Mouse (Mus musculus) bone marrow macrophage, adult 2 months (primary cell): ENCODE measurements around the gene Taf4.

ENCODE experiments used
- CTCF ChIP-seq: IDR thresholded peaks from 2 replicates; pipeline ENCODE4 v1.5.1; 2012; ENCODE audit warnings: low read depth, mild to moderate bottlenecking, low read length, moderate library complexity
- POLR2A ChIP-seq: IDR thresholded peaks from 2 replicates; pipeline ENCODE4 v1.6.1; 2012; ENCODE audit warnings: mild to moderate bottlenecking, low read depth, low read length, borderline replicate concordance

DNA sequence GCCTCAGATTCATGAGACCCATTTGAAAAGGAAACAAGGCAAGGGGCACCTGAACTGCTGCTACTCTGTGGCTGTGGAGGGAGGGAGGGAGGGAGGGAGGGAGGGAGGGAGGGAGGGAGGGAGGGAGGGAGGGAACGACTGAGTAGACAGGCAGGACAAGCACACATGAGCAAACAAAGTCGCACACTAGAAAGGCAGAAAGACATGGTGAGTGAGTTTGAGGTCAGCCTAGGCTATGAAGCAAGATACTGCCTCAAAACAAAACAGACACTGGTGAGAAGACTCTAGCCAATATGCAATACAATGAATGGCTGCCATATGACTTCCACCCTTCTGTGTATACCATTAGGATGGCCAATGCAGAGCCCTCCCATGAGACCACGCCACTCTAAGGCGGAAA, 31.4 kb downstream of the Taf4 start:
- TF ChIP-seq CTCF (no peak), POLR2A (no peak)
